Mouse (Mus musculus) thymus, adult 2 months (tissue): ENCODE measurements around the gene Mamld1. TPM values are rescaled to one million over a fixed set of nuclear protein-coding genes. Genes with fewer than 3 reads are reported as not detected.

Experiments
- DNase-seq: peaks from one replicate; pipeline ENCODE4 v3.0.0; 2021
- H3K27ac ChIP-seq: fragments of 200-500 bp; 2 replicates; pipeline ENCODE4 v1.5.1; 2012; ENCODE audit warnings: low read length, control low read depth; ENCODE audit not compliant: control insufficient read depth, insufficient read depth
- H3K27me3 ChIP-seq: fragments of 200-500 bp; 2 replicates; pipeline ENCODE4 v1.6.1; 2012; ENCODE audit warnings: mild to moderate bottlenecking, low read length, moderate library complexity, mixed read lengths; ENCODE audit not compliant: control insufficient read depth, insufficient read depth
- H3K36me3 ChIP-seq: fragments of 200-500 bp; 2 replicates; pipeline ENCODE4 v1.6.1; 2012; ENCODE audit warnings: mild to moderate bottlenecking, low read length, moderate library complexity; ENCODE audit not compliant: control insufficient read depth, insufficient read depth
- H3K4me1 ChIP-seq: fragments of 200-500 bp; replicated peaks from 2 replicates; pipeline ENCODE4 v1.6.1; 2012; ENCODE audit warnings: low read length; ENCODE audit not compliant: control insufficient read depth, insufficient read depth
- H3K4me3 ChIP-seq: fragments of 200-500 bp; 2 replicates; pipeline ENCODE4 v1.5.1; 2012; ENCODE audit warnings: mild to moderate bottlenecking, low read length, control low read depth, moderate library complexity; ENCODE audit not compliant: control insufficient read depth, insufficient read depth
- CTCF ChIP-seq: fragments of 200-500 bp; IDR thresholded peaks from 2 replicates; pipeline ENCODE4 v1.5.1; 2012; ENCODE audit warnings: mild to moderate bottlenecking, control low read depth, low read length, moderate library complexity, borderline replicate concordance; ENCODE audit not compliant: control insufficient read depth, poor library complexity, insufficient read depth; ENCODE audit errors: extremely low read depth
- POLR2A ChIP-seq: fragments of 200-500 bp; IDR thresholded peaks from 2 replicates; pipeline ENCODE4 v1.6.1; 2012; ENCODE audit warnings: mild to moderate bottlenecking, low read length, control low read depth, moderate library complexity; ENCODE audit not compliant: control insufficient read depth, poor library complexity, insufficient read depth; ENCODE audit errors: extremely low read depth
- WGBS: fragments of 180-500 bp; shearing (Covaris S2); methylation state at CpG from one replicate; pipeline ENCODE4 v1.1.7; 2018; 5-methylcytosine and 5-hydroxymethylcytosine counted together
- polyA plus RNA-seq: library from polyadenylated mRNA; depleted of rRNA; stranded (reverse); fragments of >200 nt; gene quantifications from 2 replicates; pipeline ENCODE4 v1.2.3, GENCODE M21; 2012

Mamld1 gene
- polyA plus RNA-seq, 1 experiment: 2.5 TPM

- WGBS: 87% methylated on average over 3 of the region's 3 CpGs
- TF ChIP-seq POLR2A (no peak), CTCF (no peak)
- no peaks in the 10 kb centered on the region for H3K36me3 ChIP-seq
- no peak for DNase-seq
- no peak overlapping the region for H3K27ac ChIP-seq
- H3K27me3 ChIP-seq: no peaks in the 10 kb centered on the region
- H3K4me1 ChIP-seq: no peaks in the 10 kb centered on the region
- H3K4me3 ChIP-seq: no peak overlapping the region
Measured at GRCm38 (mm10) chrX:71088080-71088414, 38.0 kb downstream of the Mamld1 start.

GRCm38 (mm10) chrX:71105820-71106219, 55.8 kb downstream of the Mamld1 start:
- DNase-seq: no peak
- H3K36me3 ChIP-seq: no peaks in the 10 kb centered on the region
- H3K27me3 ChIP-seq: no peaks in the 10 kb centered on the region
- H3K27ac ChIP-seq: no peak overlapping the region
- no peaks in the 10 kb centered on the region for H3K4me1 ChIP-seq
- TF ChIP-seq CTCF (no peak), POLR2A (no peak)
- H3K4me3 ChIP-seq: no peak overlapping the region

GRCm38 (mm10) chrX:71106392-71106791, 56.3 kb downstream of the Mamld1 start:
- Histone ChIP-seq H3K4me3 (no peak overlapping the region), H3K36me3 (no peaks in the 10 kb centered on the region), H3K4me1 (no peaks in the 10 kb centered on the region), H3K27ac (no peak overlapping the region), H3K27me3 (no peaks in the 10 kb centered on the region)
- DNase-seq: no peak
- 87% methylated on average over 4 of the region's 4 CpGs for WGBS
- no peak for TF ChIP-seq POLR2A
- no peak for TF ChIP-seq CTCF

- H3K27ac ChIP-seq: no peak overlapping the region
- no peak for TF ChIP-seq POLR2A
- no peak for TF ChIP-seq CTCF
- no peaks in the 10 kb centered on the region for H3K27me3 ChIP-seq
- DNase-seq: no peak
- WGBS: 93% methylated on average over 4 of the region's 4 CpGs
- H3K4me3 ChIP-seq: no peak overlapping the region
- no peaks in the 10 kb centered on the region for H3K4me1 ChIP-seq
- no peaks in the 10 kb centered on the region for H3K36me3 ChIP-seq
Measured at GRCm38 (mm10) chrX:71108056-71108735, 58.1 kb downstream of the Mamld1 start.

- no peaks in the 10 kb centered on the region for H3K4me1 ChIP-seq
- 54% methylated on average over 2 of the region's 2 CpGs for WGBS
- no peaks in the 10 kb centered on the region for H3K27me3 ChIP-seq
- TF ChIP-seq POLR2A (no peak), CTCF (no peak)
- no peak overlapping the region for H3K4me3 ChIP-seq
- no peaks in the 10 kb centered on the region for H3K36me3 ChIP-seq
- no peak overlapping the region for H3K27ac ChIP-seq
- no peak for DNase-seq
Measured at GRCm38 (mm10) chrX:71110333-71110732, 60.3 kb downstream of the Mamld1 start.

GRCm38 (mm10) chrX:71122359-71123293, 72.6 kb downstream of the Mamld1 start:
- H3K36me3 ChIP-seq: no peaks in the 10 kb centered on the region
- H3K4me3 ChIP-seq: no peak overlapping the region
- DNase-seq: no peak
- no peaks in the 10 kb centered on the region for H3K27me3 ChIP-seq
- H3K27ac ChIP-seq: no peak overlapping the region
- WGBS: 80% methylated on average over 4 of the region's 4 CpGs
- no peaks in the 10 kb centered on the region for H3K4me1 ChIP-seq
- no peak for TF ChIP-seq CTCF
- no peak for TF ChIP-seq POLR2A

GRCm38 (mm10) chrX:71125013-71125412, 75.0 kb downstream of the Mamld1 start:
- no peaks in the 10 kb centered on the region for H3K27me3 ChIP-seq
- H3K4me3 ChIP-seq: no peak overlapping the region
- TF ChIP-seq POLR2A (no peak), CTCF (no peak)
- H3K27ac ChIP-seq: no peak overlapping the region
- H3K4me1 ChIP-seq: no peaks in the 10 kb centered on the region
- no peaks in the 10 kb centered on the region for H3K36me3 ChIP-seq
- WGBS: 94% methylated on average over 7 of the region's 7 CpGs
- DNase-seq: no peak
